Mouse (Mus musculus): ENCODE measurements at regions not wholly inside any gene's neighbourhood (a gene's known extent, or its start where the extent isn't known, plus 50 kb on each side); places are given as distances from the start of the nearest gene placed in this dataset.

DNA sequence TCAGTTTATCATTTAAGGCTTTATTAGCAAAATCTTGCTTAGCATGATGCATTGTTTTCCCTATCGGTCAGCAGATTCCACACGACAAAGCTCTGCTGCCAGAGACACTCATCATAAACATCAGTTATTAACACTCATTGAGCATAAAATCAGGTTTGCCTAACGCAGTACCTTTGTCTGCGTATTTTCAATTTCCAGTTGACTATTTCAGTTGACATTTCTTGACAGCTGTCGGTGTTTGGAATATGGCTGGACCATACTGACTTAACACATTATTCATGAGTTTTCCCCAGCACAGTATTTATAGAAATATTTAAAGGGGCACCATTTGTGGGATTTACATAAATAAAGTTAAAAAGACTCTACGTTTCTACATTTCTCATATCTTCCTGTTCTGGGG, 972.7 kb upstream of the Lcorl start:
- ATAC-seq (ENCODE audit: insufficient read depth, low FRiP score): no peak
- 80% methylated on average over 6 of the region's 6 CpGs for WGBS
- H3K36me3 ChIP-seq (ENCODE audit: control insufficient read depth, insufficient read depth, low read length): no peaks in the 10 kb centered on the region
- H3K27ac ChIP-seq (ENCODE audit: low read length): no peak overlapping the region
- no peak overlapping the region for H3K4me2 ChIP-seq (ENCODE audit: low read depth, low read length)
- no peak overlapping the region for H3K4me3 ChIP-seq (replicated peaks; ENCODE audit: low read length)
- no peaks in the 10 kb centered on the region for H3K27me3 ChIP-seq (ENCODE audit: control insufficient read depth, insufficient read depth, low read length)
- no peaks in the 10 kb centered on the region for H3K4me1 ChIP-seq (ENCODE audit: control insufficient read depth, insufficient read depth, low read length)
- H3K9me3 ChIP-seq (replicated peaks; ENCODE audit: control insufficient read depth, low read length): no peaks in the 10 kb centered on the region
- no peak overlapping the region for H3K9ac ChIP-seq (ENCODE audit: low read length)

DNA sequence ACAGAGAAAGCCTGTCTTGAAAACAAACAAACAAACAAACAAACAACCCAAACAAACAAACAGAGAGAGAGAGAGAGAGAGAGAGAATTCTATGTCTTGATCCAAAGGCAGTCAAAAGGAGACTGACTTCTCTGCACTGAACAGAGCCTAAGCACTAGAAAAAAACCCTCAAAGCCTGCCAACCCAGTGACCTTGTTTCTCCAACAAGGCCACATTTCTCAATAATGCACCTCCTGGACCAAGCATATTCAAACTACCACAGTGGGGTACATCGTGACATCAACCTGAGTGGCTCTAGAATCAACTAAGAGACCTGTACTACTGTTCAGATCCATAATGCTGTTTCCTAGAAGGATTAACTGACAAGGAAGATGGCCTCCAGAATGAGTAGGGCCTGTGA, 969.0 kb upstream of the Lcorl start:
- no peaks in the 10 kb centered on the region for H3K36me3 ChIP-seq (ENCODE audit: control insufficient read depth, insufficient read depth, low read length)
- no peak overlapping the region for H3K9ac ChIP-seq (ENCODE audit: low read length)
- ATAC-seq (ENCODE audit: insufficient read depth, low FRiP score): no peak
- H3K4me1 ChIP-seq (ENCODE audit: control insufficient read depth, insufficient read depth, low read length): no peaks in the 10 kb centered on the region
- no peaks in the 10 kb centered on the region for H3K27me3 ChIP-seq (ENCODE audit: control insufficient read depth, insufficient read depth, low read length)
- H3K27ac ChIP-seq (ENCODE audit: low read length): no peak overlapping the region
- no peak overlapping the region for H3K4me2 ChIP-seq (ENCODE audit: low read depth, low read length)
- H3K4me3 ChIP-seq (replicated peaks; ENCODE audit: low read length): no peak overlapping the region
- H3K9me3 ChIP-seq (replicated peaks; ENCODE audit: control insufficient read depth, low read length): no peaks in the 10 kb centered on the region
- WGBS: 89% methylated on average over 1 of the region's 1 CpGs

DNA sequence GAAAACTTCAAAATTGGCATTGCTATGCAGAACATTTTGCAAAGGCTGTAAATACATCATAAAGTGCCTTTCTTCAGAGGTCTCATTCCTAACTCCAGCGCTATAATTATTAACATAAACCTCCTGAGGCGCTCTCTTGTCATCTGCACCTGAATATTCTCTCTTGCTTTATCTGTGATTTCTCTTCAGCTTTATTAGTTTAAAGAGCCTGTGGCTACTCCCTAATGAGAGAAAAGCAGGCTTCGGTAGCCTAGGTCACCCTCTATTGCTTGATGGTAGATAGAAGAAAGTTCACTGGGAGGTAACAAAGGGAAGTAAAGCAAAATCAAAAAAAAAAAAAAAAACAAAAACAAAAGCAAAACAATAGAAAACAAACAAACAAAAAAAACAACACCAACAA, 967.5 kb upstream of the Lcorl start:
- H3K36me3 ChIP-seq (ENCODE audit: control insufficient read depth, insufficient read depth, low read length): no peaks in the 10 kb centered on the region
- no peak for ATAC-seq (ENCODE audit: insufficient read depth, low FRiP score)
- no peaks in the 10 kb centered on the region for H3K4me1 ChIP-seq (ENCODE audit: control insufficient read depth, insufficient read depth, low read length)
- H3K9me3 ChIP-seq (replicated peaks; ENCODE audit: control insufficient read depth, low read length): no peaks in the 10 kb centered on the region
- no peak overlapping the region for H3K27ac ChIP-seq (ENCODE audit: low read length)
- no peak overlapping the region for H3K9ac ChIP-seq (ENCODE audit: low read length)
- H3K27me3 ChIP-seq (ENCODE audit: control insufficient read depth, insufficient read depth, low read length): no peaks in the 10 kb centered on the region
- 73% methylated on average over 3 of the region's 3 CpGs for WGBS
- no peak overlapping the region for H3K4me3 ChIP-seq (replicated peaks; ENCODE audit: low read length)
- no peak overlapping the region for H3K4me2 ChIP-seq (ENCODE audit: low read depth, low read length)

- Histone ChIP-seq H3K27me3 (ENCODE audit: control insufficient read depth, insufficient read depth, low read length) (no peaks in the 10 kb centered on the region), H3K9ac (ENCODE audit: low read length) (no peak overlapping the region), H3K4me2 (ENCODE audit: low read depth, low read length) (no peak overlapping the region), H3K27ac (ENCODE audit: low read length) (peak overlapping the region; percentile 55), H3K4me3 (replicated peaks; ENCODE audit: low read length) (no peak overlapping the region), H3K4me1 (ENCODE audit: control insufficient read depth, insufficient read depth, low read length) (no peaks in the 10 kb centered on the region), H3K9me3 (replicated peaks; ENCODE audit: control insufficient read depth, low read length) (no peaks in the 10 kb centered on the region), H3K36me3 (ENCODE audit: control insufficient read depth, insufficient read depth, low read length) (no peaks in the 10 kb centered on the region)
- ATAC-seq (ENCODE audit: insufficient read depth, low FRiP score): peak; percentile 45; the same call in 1 of the 2 replicates
- WGBS: 47% methylated on average over 2 of the region's 2 CpGs
Observed at GRCm38 (mm10) chr5:46795102-46795501, 937.7 kb upstream of the Lcorl start.

- no peaks in the 10 kb centered on the region for H3K4me1 ChIP-seq (ENCODE audit: control insufficient read depth, insufficient read depth, low read length)
- no peak overlapping the region for H3K4me2 ChIP-seq (ENCODE audit: low read depth, low read length)
- H3K4me3 ChIP-seq (replicated peaks; ENCODE audit: low read length): no peak overlapping the region
- peak overlapping the region; percentile 6; the same call in 1 of the 2 replicates for H3K27ac ChIP-seq (ENCODE audit: low read length)
- ATAC-seq (ENCODE audit: insufficient read depth, low FRiP score): peak; percentile 56; the same call in 1 of the 2 replicates
- WGBS: 49% methylated on average over 7 of the region's 7 CpGs
- H3K9ac ChIP-seq (ENCODE audit: low read length): no peak overlapping the region
- no peaks in the 10 kb centered on the region for H3K27me3 ChIP-seq (ENCODE audit: control insufficient read depth, insufficient read depth, low read length)
- no peaks in the 10 kb centered on the region for H3K9me3 ChIP-seq (replicated peaks; ENCODE audit: control insufficient read depth, low read length)
- no peaks in the 10 kb centered on the region for H3K36me3 ChIP-seq (ENCODE audit: control insufficient read depth, insufficient read depth, low read length)
Observed at GRCm38 (mm10) chr5:46794028-46794705, 936.8 kb upstream of the Lcorl start.

- WGBS: 34% methylated on average over 3 of the region's 3 CpGs
- Histone ChIP-seq H3K4me3 (replicated peaks; ENCODE audit: low read length) (no peak overlapping the region), H3K36me3 (ENCODE audit: control insufficient read depth, insufficient read depth, low read length) (no peaks in the 10 kb centered on the region), H3K9ac (ENCODE audit: low read length) (no peak overlapping the region), H3K27ac (ENCODE audit: low read length) (0 out of 2 replicates have a peak overlapping the region, but pooled peaks have one; percentile 35), H3K4me1 (ENCODE audit: control insufficient read depth, insufficient read depth, low read length) (no peaks in the 10 kb centered on the region), H3K27me3 (ENCODE audit: control insufficient read depth, insufficient read depth, low read length) (no peaks in the 10 kb centered on the region), H3K9me3 (replicated peaks; ENCODE audit: control insufficient read depth, low read length) (no peaks in the 10 kb centered on the region), H3K4me2 (ENCODE audit: low read depth, low read length) (no peak overlapping the region)
- ATAC-seq (ENCODE audit: insufficient read depth, low FRiP score): peak; percentile 61
Observed at GRCm38 (mm10) chr5:46791051-46791450, 933.6 kb upstream of the Lcorl start.

DNA sequence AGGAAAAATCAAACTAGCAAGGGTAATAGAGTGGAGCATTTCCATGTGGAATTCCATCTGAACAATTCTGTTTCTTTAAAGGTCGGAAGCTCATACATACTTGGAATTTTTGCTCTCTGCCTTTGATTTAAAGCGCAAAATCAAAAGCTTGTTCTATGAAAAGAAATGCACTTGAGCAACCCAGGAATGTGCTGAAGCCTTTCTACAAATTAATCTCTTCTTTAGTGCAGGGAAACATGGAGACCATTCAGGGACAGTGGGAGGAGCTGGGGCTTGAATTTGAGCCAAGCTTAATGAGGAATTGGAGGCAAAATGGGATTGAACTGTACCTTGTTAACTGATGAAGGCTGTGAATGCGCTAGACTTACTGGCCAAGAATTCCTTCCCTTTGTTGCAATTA, 933.1 kb upstream of the Lcorl start:
- Histone ChIP-seq H3K4me3 (replicated peaks; ENCODE audit: low read length) (no peak overlapping the region), H3K9me3 (replicated peaks; ENCODE audit: control insufficient read depth, low read length) (no peaks in the 10 kb centered on the region), H3K36me3 (ENCODE audit: control insufficient read depth, insufficient read depth, low read length) (no peaks in the 10 kb centered on the region), H3K4me2 (ENCODE audit: low read depth, low read length) (no peak overlapping the region), H3K27ac (ENCODE audit: low read length) (no peak overlapping the region), H3K4me1 (ENCODE audit: control insufficient read depth, insufficient read depth, low read length) (no peaks in the 10 kb centered on the region), H3K27me3 (ENCODE audit: control insufficient read depth, insufficient read depth, low read length) (no peaks in the 10 kb centered on the region), H3K9ac (ENCODE audit: low read length) (no peak overlapping the region)
- peak; percentile 61; the same call in 1 of the 2 replicates for ATAC-seq (ENCODE audit: insufficient read depth, low FRiP score)
- WGBS: 49% methylated on average over 3 of the region's 3 CpGs

- no peak overlapping the region for H3K4me2 ChIP-seq (ENCODE audit: low read depth, low read length)
- WGBS: 64% methylated on average over 3 of the region's 3 CpGs
Observed at GRCm38 (mm10) chr5:46787079-46787478, 929.7 kb upstream of the Lcorl start.

DNA sequence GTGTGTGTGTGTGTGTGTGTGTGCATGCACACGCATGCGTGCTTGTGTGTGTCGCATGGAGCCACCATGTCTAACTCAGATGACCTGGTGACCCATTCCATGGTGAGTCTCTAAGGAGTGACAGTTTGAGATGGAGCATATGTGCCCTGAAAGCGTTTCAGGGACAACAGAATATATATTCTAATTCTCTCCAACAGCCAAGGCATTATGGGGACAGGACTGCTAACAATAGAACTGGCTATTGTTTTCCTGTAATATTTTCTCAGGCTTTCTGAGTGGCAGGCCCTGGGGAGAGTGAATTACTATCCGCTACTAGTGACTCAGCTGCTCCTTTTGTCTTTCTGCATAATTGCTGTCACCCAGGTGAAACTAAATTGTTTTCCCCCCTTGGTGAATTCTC, 898.7 kb upstream of the Lcorl start:
- no peak overlapping the region for H3K4me2 ChIP-seq (ENCODE audit: low read depth, low read length)
- no peaks in the 10 kb centered on the region for H3K36me3 ChIP-seq (ENCODE audit: control insufficient read depth, insufficient read depth, low read length)
- no peak overlapping the region for H3K4me3 ChIP-seq (replicated peaks; ENCODE audit: low read length)
- H3K9ac ChIP-seq (ENCODE audit: low read length): no peak overlapping the region
- no peak overlapping the region for H3K27ac ChIP-seq (ENCODE audit: low read length)
- no peak for ATAC-seq (ENCODE audit: insufficient read depth, low FRiP score)
- 76% methylated on average over 5 of the region's 5 CpGs for WGBS
- no peaks in the 10 kb centered on the region for H3K9me3 ChIP-seq (replicated peaks; ENCODE audit: control insufficient read depth, low read length)
- 0 out of 2 replicates have a peak, but pooled peaks cover 3% of the 10 kb centered on the region for H3K4me1 ChIP-seq (ENCODE audit: control insufficient read depth, insufficient read depth, low read length)
- no peaks in the 10 kb centered on the region for H3K27me3 ChIP-seq (ENCODE audit: control insufficient read depth, insufficient read depth, low read length)

More at GRCm38 (mm10) chr5:46787079-46787478, 929.7 kb upstream of the Lcorl start:
- H3K27ac ChIP-seq (ENCODE audit: low read length): no peak overlapping the region
- H3K4me1 ChIP-seq (ENCODE audit: control insufficient read depth, insufficient read depth, low read length): no peaks in the 10 kb centered on the region
- no peak overlapping the region for H3K4me3 ChIP-seq (replicated peaks; ENCODE audit: low read length)
- H3K9ac ChIP-seq (ENCODE audit: low read length): no peak overlapping the region
- no peak for ATAC-seq (ENCODE audit: insufficient read depth, low FRiP score)
- H3K27me3 ChIP-seq (ENCODE audit: control insufficient read depth, insufficient read depth, low read length): no peaks in the 10 kb centered on the region
- no peaks in the 10 kb centered on the region for H3K9me3 ChIP-seq (replicated peaks; ENCODE audit: control insufficient read depth, low read length)
- no peaks in the 10 kb centered on the region for H3K36me3 ChIP-seq (ENCODE audit: control insufficient read depth, insufficient read depth, low read length)

Data from stomach, embryonic 16.5 days (tissue).